Mouse (Mus musculus) limb, embryonic 12.5 days (tissue): ENCODE results near the gene Cad. TPM values are rescaled to one million over a fixed set of nuclear protein-coding genes. Genes with fewer than 3 reads are reported as not detected.

ENCODE experiments used
- ATAC-seq: fragments of 200-750 bp; cut with Nextera tagmentation; 2 replicates; pipeline ENCODE4 v1.8.0; 2017; ENCODE audit warnings: low read depth, moderate TSS enrichment; ENCODE audit not compliant: insufficient number of reproducible peaks, insufficient read depth, low FRiP score, low TSS enrichment
- H3K27ac ChIP-seq: fragments of 300-500 bp; sonication (generic); 2 replicates; pipeline ENCODE4 v1.5.1; 2016; ENCODE audit warnings: mild to moderate bottlenecking, moderate library complexity
- H3K27me3 ChIP-seq: fragments of 300-500 bp; sonication (generic); 2 replicates; pipeline ENCODE4 v1.6.1; 2016; ENCODE audit warnings: mild to moderate bottlenecking, moderate library complexity
- H3K36me3 ChIP-seq: fragments of 300-500 bp; sonication (generic); 2 replicates; pipeline ENCODE4 v1.6.1; 2016; ENCODE audit warnings: mild to moderate bottlenecking, moderate library complexity
- H3K4me1 ChIP-seq: fragments of 300-500 bp; sonication (generic); replicated peaks from 2 replicates; pipeline ENCODE4 v1.6.1; 2016
- H3K4me2 ChIP-seq: fragments of 300-500 bp; sonication (generic); 2 replicates; pipeline ENCODE4 v1.6.1; 2016; ENCODE audit warnings: mild to moderate bottlenecking, moderate library complexity
- H3K4me3 ChIP-seq: fragments of 300-500 bp; sonication (generic); replicated peaks from 2 replicates; pipeline ENCODE4 v1.5.1; 2016; ENCODE audit warnings: mild to moderate bottlenecking
- H3K9ac ChIP-seq: fragments of 300-500 bp; sonication (generic); replicated peaks from 2 replicates; pipeline ENCODE4 v1.6.1; 2016; ENCODE audit warnings: mild to moderate bottlenecking, moderate library complexity
- H3K9me3 ChIP-seq: fragments of 300-500 bp; sonication (generic); 2 replicates; pipeline ENCODE4 v1.6.1; 2016; ENCODE audit warnings: mild to moderate bottlenecking, moderate library complexity
- WGBS: fragments of 180-500 bp; shearing (Covaris S2); methylation state at CpG from one replicate; pipeline ENCODE4 v1.1.7; 2016; 5-methylcytosine and 5-hydroxymethylcytosine counted together
- polyA plus RNA-seq: library from polyadenylated mRNA; unstranded; fragments of >200 nt; fragmentation: Nextera tagmentation; extraction: Ambion mirVana; gene quantifications from 2 replicates; pipeline ENCODE4 v1.2.1, GENCODE M21; 2016

Gene Cad
- polyA plus RNA-seq, 1 experiment from 2014 or later: 48.0 TPM

GRCm38 (mm10) chr5:31116912-31117311 lies 62.3 kb downstream of the Cad start:
- H3K27me3 ChIP-seq: peaks cover 10% of the 10 kb centered on the region
- H3K4me1 ChIP-seq: no peaks in the 10 kb centered on the region
- peaks cover 6% of the 10 kb centered on the region; the same call in 1 of the 2 replicates for H3K9me3 ChIP-seq
- H3K4me3 ChIP-seq: no peak overlapping the region
- no peak overlapping the region for H3K27ac ChIP-seq
- no peaks in the 10 kb centered on the region for H3K36me3 ChIP-seq
- no peak overlapping the region for H3K4me2 ChIP-seq
- WGBS: 23% methylated on average over 10 of the region's 10 CpGs
- H3K9ac ChIP-seq: no peak overlapping the region
- ATAC-seq: no peak

- Histone ChIP-seq H3K27me3 (peaks cover 10% of the 10 kb centered on the region), H3K36me3 (no peaks in the 10 kb centered on the region), H3K4me2 (no peak overlapping the region), H3K9ac (no peak overlapping the region), H3K4me1 (no peaks in the 10 kb centered on the region), H3K9me3 (no peaks in the 10 kb centered on the region), H3K27ac (no peak overlapping the region), H3K4me3 (no peak overlapping the region)
- ATAC-seq: no peak
- WGBS: 84% methylated on average over 8 of the region's 8 CpGs
Measured at GRCm38 (mm10) chr5:31121111-31121510, 66.5 kb downstream of the Cad start.

- no peak for ATAC-seq
- H3K4me2 ChIP-seq: no peak overlapping the region
- no peaks in the 10 kb centered on the region for H3K27me3 ChIP-seq
- H3K9ac ChIP-seq: no peak overlapping the region
- no peaks in the 10 kb centered on the region for H3K9me3 ChIP-seq
- H3K4me1 ChIP-seq: no peaks in the 10 kb centered on the region
- no peaks in the 10 kb centered on the region for H3K36me3 ChIP-seq
- no peak overlapping the region for H3K27ac ChIP-seq
- WGBS: 46% methylated on average over 2 of the region's 2 CpGs
- H3K4me3 ChIP-seq: no peak overlapping the region
Measured at GRCm38 (mm10) chr5:31123481-31123880, 68.9 kb downstream of the Cad start.

- H3K27me3 ChIP-seq: peaks cover 6% of the 10 kb centered on the region
- no peak for ATAC-seq
- H3K9me3 ChIP-seq: no peaks in the 10 kb centered on the region
- 36% methylated on average over 5 of the region's 5 CpGs for WGBS
- H3K9ac ChIP-seq: no peak overlapping the region
- no peaks in the 10 kb centered on the region for H3K4me1 ChIP-seq
- H3K4me2 ChIP-seq: no peak overlapping the region
- H3K27ac ChIP-seq: no peak overlapping the region
- H3K4me3 ChIP-seq: no peak overlapping the region
- H3K36me3 ChIP-seq: no peaks in the 10 kb centered on the region
Measured at GRCm38 (mm10) chr5:31126050-31126449, 71.5 kb downstream of the Cad start.

Other genes with a start within 250 kb of the Cad start
- 26.8 and 28.4 TPM in 2 replicates for gene Mapre3, start 240.1 kb upstream of the Cad start, polyA plus RNA-seq
- 80.4 and 84.6 TPM in 2 replicates for gene Tmem214, start 186.8 kb upstream of the Cad start, polyA plus RNA-seq
- gene Agbl5, start 166.1 kb upstream of the Cad start, polyA plus RNA-seq: 35.8 and 42.0 TPM in 2 replicates
- 351 and 355 TPM in 2 replicates for gene Ost4, start 147.0 kb upstream of the Cad start, polyA plus RNA-seq
- gene Emilin1, start 141.4 kb upstream of the Cad start, polyA plus RNA-seq: 221 and 225 TPM in 2 replicates
- 11.7 and 14.6 TPM in 2 replicates for gene Khk, start 133.3 kb upstream of the Cad start, polyA plus RNA-seq
- 4.1 and 4.4 TPM in 2 replicates for gene Cgref1, start 109.2 kb upstream of the Cad start, polyA plus RNA-seq
- gene Preb, start 94.4 kb upstream of the Cad start, polyA plus RNA-seq: 132 and 133 TPM in 2 replicates
- gene Tcf23, start 86.1 kb upstream of the Cad start, polyA plus RNA-seq: not detected in 2 replicates
- 105 and 107 TPM in 2 replicates for gene Atraid, start 6.5 kb upstream of the Cad start, polyA plus RNA-seq
- 11.0 and 12.5 TPM in 2 replicates for gene Slc5a6, start 5.9 kb upstream of the Cad start, polyA plus RNA-seq
- gene Dnajc5g, start 51.5 kb downstream of the Cad start, polyA plus RNA-seq: not detected in 2 replicates
- gene Slc30a3, start 53.5 kb downstream of the Cad start, polyA plus RNA-seq: 0.13 and 0.21 TPM in 2 replicates
- 2.1 and 3.6 TPM in 2 replicates for gene Trim54, start 61.9 kb downstream of the Cad start, polyA plus RNA-seq
- not detected in 2 replicates for gene Ucn, start 84.0 kb downstream of the Cad start, polyA plus RNA-seq
- 59.4 and 63.0 TPM in 2 replicates for gene Mpv17, start 99.5 kb downstream of the Cad start, polyA plus RNA-seq
- gene Gm29609, start 125.1 kb downstream of the Cad start, polyA plus RNA-seq: 0.80 and 1.5 TPM in 2 replicates
- 101 and 108 TPM in 2 replicates for gene Gtf3c2, start 125.4 kb downstream of the Cad start, polyA plus RNA-seq
- 149 and 153 TPM in 2 replicates for gene Snx17, start 138.4 kb downstream of the Cad start, polyA plus RNA-seq
- gene Eif2b4, start 138.7 kb downstream of the Cad start, polyA plus RNA-seq: 69.3 and 76.1 TPM in 2 replicates
- 16.7 and 19.3 TPM in 2 replicates for gene Zfp513, start 147.5 kb downstream of the Cad start, polyA plus RNA-seq
- gene Ppm1g, start 165.9 kb downstream of the Cad start, polyA plus RNA-seq: 146 and 153 TPM in 2 replicates
- gene Nrbp1, start 186.1 kb downstream of the Cad start, polyA plus RNA-seq: 128 and 138 TPM in 2 replicates
- gene Gm9970, start 186.5 kb downstream of the Cad start, polyA plus RNA-seq: 0.84 TPM in 1 of 2 replicates, not detected in the other
- 24.4 and 26.3 TPM in 2 replicates for gene Krtcap3, start 196.9 kb downstream of the Cad start, polyA plus RNA-seq
- 55.3 and 55.4 TPM in 2 replicates for gene Ift172, start 236.3 kb downstream of the Cad start, polyA plus RNA-seq
- gene Fndc4, start 241.3 kb downstream of the Cad start, polyA plus RNA-seq: 86.3 and 87.3 TPM in 2 replicates
- 0.45 and 0.74 TPM in 2 replicates for gene Gckr, start 242.7 kb downstream of the Cad start, polyA plus RNA-seq